Mouse (Mus musculus) neural tube, embryonic 11.5 days (tissue): ENCODE data around the gene Sfmbt2. TPM values are rescaled to one million over a fixed set of nuclear protein-coding genes. Genes with fewer than 3 reads are reported as not detected.

Experiments
- ATAC-seq: fragments of 200-750 bp; cut with Nextera tagmentation; 2 replicates; pipeline ENCODE4 v1.8.0; 2017; ENCODE audit warnings: moderate number of reproducible peaks, mild to moderate bottlenecking, moderate TSS enrichment, moderate library complexity; ENCODE audit not compliant: insufficient read depth, low FRiP score, low TSS enrichment
- DNase-seq: peaks from one replicate; pipeline ENCODE4 v3.0.0-alpha.2; 2015; ENCODE audit warnings: low spot score
- H3K27ac ChIP-seq: fragments of 300-500 bp; sonication (generic); 2 replicates; pipeline ENCODE4 v1.5.1; 2014; ENCODE audit warnings: low read depth, mild to moderate bottlenecking, low read length
- H3K27me3 ChIP-seq: fragments of 300-500 bp; sonication (generic); 2 replicates; pipeline ENCODE4 v1.6.1; 2014; ENCODE audit warnings: mild to moderate bottlenecking, low read length, mixed read lengths; ENCODE audit not compliant: control insufficient read depth, insufficient read depth
- H3K36me3 ChIP-seq: fragments of 300-500 bp; sonication (generic); 2 replicates; pipeline ENCODE4 v1.6.1; 2014; ENCODE audit warnings: mild to moderate bottlenecking, low read length, moderate library complexity, mixed read lengths; ENCODE audit not compliant: control insufficient read depth, insufficient read depth
- H3K4me1 ChIP-seq: fragments of 300-500 bp; sonication (generic); 2 replicates; pipeline ENCODE4 v1.6.1; 2014; ENCODE audit warnings: low read length, mixed read lengths; ENCODE audit not compliant: control insufficient read depth, insufficient read depth
- H3K4me2 ChIP-seq: fragments of 300-500 bp; sonication (generic); 2 replicates; pipeline ENCODE4 v1.6.1; 2014; ENCODE audit warnings: low read depth, mild to moderate bottlenecking, moderate library complexity
- H3K4me3 ChIP-seq: fragments of 300-500 bp; sonication (generic); 2 replicates; pipeline ENCODE4 v1.5.1; 2014; ENCODE audit warnings: low read depth, low read length
- H3K9ac ChIP-seq: fragments of 300-500 bp; sonication (generic); 2 replicates; pipeline ENCODE4 v1.6.1; 2014; ENCODE audit warnings: mild to moderate bottlenecking, low read length
- H3K9me3 ChIP-seq: fragments of 300-500 bp; sonication (generic); 2 replicates; pipeline ENCODE4 v1.6.1; 2016; ENCODE audit warnings: low read length; ENCODE audit not compliant: control insufficient read depth
- WGBS: fragments of 180-500 bp; shearing (Covaris S2); extraction: QIAGEN DNeasy Blood & Tissue Kit; methylation state at CpG from one replicate; pipeline ENCODE4 v1.1.7; 2014; 5-methylcytosine and 5-hydroxymethylcytosine counted together
- polyA plus RNA-seq: library from polyadenylated mRNA; unstranded; fragments of >200 nt; fragmentation: Nextera tagmentation; extraction: Ambion mirVana; gene quantifications from 2 replicates; pipeline ENCODE4 v1.2.1, GENCODE M21; 2014

Gene Sfmbt2
- polyA plus RNA-seq: 2.0 and 2.7 TPM in 2 replicates

- Histone ChIP-seq H3K4me3 (no peak within 1 kb of the TSS), H3K27ac (no peak within 1 kb of the TSS), H3K27me3 (peaks cover 58% of the 10 kb centered on the region), H3K4me1 (0 out of 2 replicates have a peak, but pooled peaks cover 6% of the 10 kb centered on the region), H3K36me3 (no peaks in the 10 kb centered on the region), H3K9ac (no peak within 1 kb of the TSS), H3K4me2 (no peak within 1 kb of the TSS), H3K9me3 (no peaks in the 10 kb centered on the region)
- DNase-seq (no peak), ATAC-seq (no peak)
- WGBS: 0% methylated on average over 10 of the region's 10 CpGs
Observed at GRCm38 (mm10) chr2:10370176-10370575, at the start of gene Sfmbt2. Gene Sfmbt2 (plus strand): TSS chr2:10370510.

GRCm38 (mm10) chr2:10321093-10321492 is 49.2 kb upstream of the Sfmbt2 start:
- ATAC-seq (no peak), DNase-seq (no peak)
- H3K4me3 ChIP-seq: no peak overlapping the region
- H3K9me3 ChIP-seq: no peaks in the 10 kb centered on the region
- H3K36me3 ChIP-seq: no peaks in the 10 kb centered on the region
- no peaks in the 10 kb centered on the region for H3K4me1 ChIP-seq
- no peak overlapping the region for H3K9ac ChIP-seq
- no peaks in the 10 kb centered on the region for H3K27me3 ChIP-seq
- 77% methylated on average over 6 of the region's 6 CpGs for WGBS
- no peak overlapping the region for H3K4me2 ChIP-seq
- H3K27ac ChIP-seq: no peak overlapping the region

- no peak for ATAC-seq
Observed at GRCm38 (mm10) chr2:10323173-10323572, 47.1 kb upstream of the Sfmbt2 start.

GRCm38 (mm10) chr2:10324980-10325379 is 45.3 kb upstream of the Sfmbt2 start:
- Histone ChIP-seq H3K4me3 (no peak overlapping the region), H3K9me3 (no peaks in the 10 kb centered on the region), H3K4me1 (no peaks in the 10 kb centered on the region), H3K27ac (no peak overlapping the region), H3K4me2 (no peak overlapping the region), H3K27me3 (no peaks in the 10 kb centered on the region), H3K9ac (no peak overlapping the region), H3K36me3 (no peaks in the 10 kb centered on the region)
- ATAC-seq (no peak), DNase-seq (no peak)
- WGBS: 84% methylated on average over 4 of the region's 4 CpGs

More at GRCm38 (mm10) chr2:10323173-10323572, 47.1 kb upstream of the Sfmbt2 start:
- Histone ChIP-seq H3K9me3 (no peaks in the 10 kb centered on the region), H3K9ac (no peak overlapping the region), H3K4me1 (no peaks in the 10 kb centered on the region), H3K27me3 (no peaks in the 10 kb centered on the region), H3K4me2 (no peak overlapping the region), H3K36me3 (no peaks in the 10 kb centered on the region), H3K27ac (no peak overlapping the region), H3K4me3 (no peak overlapping the region)
- DNase-seq: no peak
- WGBS: 82% methylated on average over 4 of the region's 4 CpGs

- ATAC-seq: no peak
- Histone ChIP-seq H3K4me2 (no peak overlapping the region), H3K4me3 (no peak overlapping the region), H3K4me1 (no peaks in the 10 kb centered on the region), H3K9ac (no peak overlapping the region), H3K9me3 (no peaks in the 10 kb centered on the region), H3K36me3 (no peaks in the 10 kb centered on the region), H3K27me3 (no peaks in the 10 kb centered on the region), H3K27ac (no peak overlapping the region)
- DNase-seq: no peak
- 65% methylated on average over 5 of the region's 5 CpGs for WGBS
Observed at GRCm38 (mm10) chr2:10330216-10330615, 40.1 kb upstream of the Sfmbt2 start.

GRCm38 (mm10) chr2:10334299-10334698 is 36.0 kb upstream of the Sfmbt2 start:
- H3K4me3 ChIP-seq: no peak overlapping the region
- H3K9ac ChIP-seq: no peak overlapping the region
- DNase-seq: no peak
- H3K36me3 ChIP-seq: no peaks in the 10 kb centered on the region
- WGBS: 4% methylated on average over 6 of the region's 6 CpGs
- no peaks in the 10 kb centered on the region for H3K27me3 ChIP-seq
- H3K4me1 ChIP-seq: no peaks in the 10 kb centered on the region
- no peak overlapping the region for H3K4me2 ChIP-seq
- ATAC-seq: no peak
- no peaks in the 10 kb centered on the region for H3K9me3 ChIP-seq
- no peak overlapping the region for H3K27ac ChIP-seq

- H3K4me2 ChIP-seq: no peak overlapping the region
- no peak overlapping the region for H3K27ac ChIP-seq
- WGBS: 50% methylated on average over 4 of the region's 4 CpGs
- H3K4me3 ChIP-seq: no peak overlapping the region
- DNase-seq (no peak), ATAC-seq (no peak)
- H3K9me3 ChIP-seq: no peaks in the 10 kb centered on the region
- no peaks in the 10 kb centered on the region for H3K36me3 ChIP-seq
- H3K9ac ChIP-seq: no peak overlapping the region
- no peaks in the 10 kb centered on the region for H3K27me3 ChIP-seq
- H3K4me1 ChIP-seq: no peaks in the 10 kb centered on the region
Observed at GRCm38 (mm10) chr2:10335037-10335608, 35.2 kb upstream of the Sfmbt2 start.

GRCm38 (mm10) chr2:10340022-10340421 is 30.3 kb upstream of the Sfmbt2 start:
- DNase-seq: no peak
- Histone ChIP-seq H3K9me3 (no peaks in the 10 kb centered on the region), H3K9ac (no peak overlapping the region), H3K27ac (no peak overlapping the region), H3K4me1 (no peaks in the 10 kb centered on the region), H3K36me3 (no peaks in the 10 kb centered on the region), H3K4me2 (no peak overlapping the region), H3K27me3 (no peaks in the 10 kb centered on the region), H3K4me3 (no peak overlapping the region)
- ATAC-seq: no peak
- 84% methylated on average over 1 of the region's 1 CpGs for WGBS

GRCm38 (mm10) chr2:10343523-10343922 is 26.8 kb upstream of the Sfmbt2 start:
- Histone ChIP-seq H3K27ac (no peak overlapping the region), H3K9me3 (no peaks in the 10 kb centered on the region), H3K36me3 (no peaks in the 10 kb centered on the region), H3K9ac (no peak overlapping the region), H3K4me3 (no peak overlapping the region), H3K4me2 (no peak overlapping the region), H3K27me3 (no peaks in the 10 kb centered on the region), H3K4me1 (no peaks in the 10 kb centered on the region)
- no peak for DNase-seq
- WGBS: 85% methylated on average over 5 of the region's 5 CpGs
- no peak for ATAC-seq
